Mouse (Mus musculus): ENCODE data around the gene Marcksl1. TPM values are rescaled to one million over a fixed set of nuclear protein-coding genes. Genes with fewer than 3 reads are reported as not detected.

Gene Marcksl1
- polyA plus RNA-seq, 1 experiment from 2014 or later = 153 TPM

- H3K27ac ChIP-seq (replicated peaks) = peak overlapping the region; percentile 95
- ATAC-seq (ENCODE audit: low FRiP score, low TSS enrichment) = no peak
- H3K9ac ChIP-seq (ENCODE audit: low read length) = peak overlapping the region; percentile 65; the same call in 1 of the 2 replicates
Observed at GRCm38 (mm10) chr4:129500017-129500416, 13.4 kb upstream of the Marcksl1 start.

GRCm38 (mm10) chr4:129500607-129501566 lies 12.5 kb upstream of the Marcksl1 start:
- Histone ChIP-seq H3K27ac (replicated peaks) (peak overlapping the region; percentile 95), H3K9me3 (ENCODE audit: control insufficient read depth, low read length) (no peaks in the 10 kb centered on the region), H3K36me3 (ENCODE audit: control insufficient read depth, insufficient read depth, low read length) (no peaks in the 10 kb centered on the region), H3K4me1 (replicated peaks; ENCODE audit: control insufficient read depth, insufficient read depth) (peaks cover 4% of the 10 kb centered on the region), H3K4me3 (ENCODE audit: low read depth, low read length) (peak overlapping the region; percentile 59), H3K4me2 (replicated peaks; ENCODE audit: low read depth) (peak overlapping the region; percentile 86), H3K27me3 (ENCODE audit: control insufficient read depth, insufficient read depth, low read length) (no peaks in the 10 kb centered on the region), H3K9ac (ENCODE audit: low read length) (peak overlapping the region; percentile 65)
- TF ChIP-seq EP300 (optimal IDR thresholded peaks at IDR 0.05) (no peak), CTCF (IDR thresholded peaks at IDR 0.05; ENCODE audit: low read depth) (0 out of 2 replicates have a peak, but pooled peaks have one; percentile 8)
- WGBS = 2% methylated on average over 43 of the region's 49 CpGs
- peak; percentile 82 for ATAC-seq (ENCODE audit: low FRiP score, low TSS enrichment)
- DNase-seq (ENCODE audit: low spot score) = peak; percentile 93

More at GRCm38 (mm10) chr4:129500017-129500416, 13.4 kb upstream of the Marcksl1 start:
- Histone ChIP-seq H3K9me3 (ENCODE audit: control insufficient read depth, low read length) (no peaks in the 10 kb centered on the region), H3K36me3 (ENCODE audit: control insufficient read depth, insufficient read depth, low read length) (no peaks in the 10 kb centered on the region), H3K27me3 (ENCODE audit: control insufficient read depth, insufficient read depth, low read length) (no peaks in the 10 kb centered on the region), H3K4me3 (ENCODE audit: low read depth, low read length) (peak overlapping the region; percentile 59), H3K4me1 (replicated peaks; ENCODE audit: control insufficient read depth, insufficient read depth) (peaks cover 4% of the 10 kb centered on the region), H3K4me2 (replicated peaks; ENCODE audit: low read depth) (peak overlapping the region; percentile 86)
- WGBS = 69% methylated on average over 8 of the region's 8 CpGs
- TF ChIP-seq EP300 (optimal IDR thresholded peaks at IDR 0.05) (no peak), CTCF (IDR thresholded peaks at IDR 0.05; ENCODE audit: low read depth) (no peak)
- no peak for DNase-seq (ENCODE audit: low spot score)

- H3K27ac ChIP-seq (replicated peaks) = peak overlapping the region; percentile 61
- DNase-seq (ENCODE audit: low spot score) = no peak
- no peaks in the 10 kb centered on the region for H3K9me3 ChIP-seq (ENCODE audit: control insufficient read depth, low read length)
- H3K4me3 ChIP-seq (ENCODE audit: low read depth, low read length) = no peak overlapping the region
- peaks cover 4% of the 10 kb centered on the region for H3K4me1 ChIP-seq (replicated peaks; ENCODE audit: control insufficient read depth, insufficient read depth)
- ATAC-seq (ENCODE audit: low FRiP score, low TSS enrichment) = peak; percentile 67
- no peak overlapping the region for H3K4me2 ChIP-seq (replicated peaks; ENCODE audit: low read depth)
- WGBS = 45% methylated on average over 9 of the region's 9 CpGs
- H3K27me3 ChIP-seq (ENCODE audit: control insufficient read depth, insufficient read depth, low read length) = no peaks in the 10 kb centered on the region
- no peak for TF ChIP-seq CTCF (IDR thresholded peaks at IDR 0.05; ENCODE audit: low read depth)
- no peak for TF ChIP-seq EP300 (optimal IDR thresholded peaks at IDR 0.05)
- no peaks in the 10 kb centered on the region for H3K36me3 ChIP-seq (ENCODE audit: control insufficient read depth, insufficient read depth, low read length)
- no peak overlapping the region for H3K9ac ChIP-seq (ENCODE audit: low read length)
Observed at GRCm38 (mm10) chr4:129502327-129502888, 11.0 kb upstream of the Marcksl1 start.

- H3K9ac ChIP-seq (ENCODE audit: low read length) = no peak overlapping the region
- no peak overlapping the region for H3K4me3 ChIP-seq (ENCODE audit: low read depth, low read length)
- H3K4me1 ChIP-seq (replicated peaks; ENCODE audit: control insufficient read depth, insufficient read depth) = peaks cover 4% of the 10 kb centered on the region
- peak overlapping the region; percentile 61 for H3K27ac ChIP-seq (replicated peaks)
- 48% methylated on average over 11 of the region's 11 CpGs for WGBS
- TF ChIP-seq CTCF (IDR thresholded peaks at IDR 0.05; ENCODE audit: low read depth) = no peak
- no peak for TF ChIP-seq EP300 (optimal IDR thresholded peaks at IDR 0.05)
- H3K27me3 ChIP-seq (ENCODE audit: control insufficient read depth, insufficient read depth, low read length) = no peaks in the 10 kb centered on the region
- no peaks in the 10 kb centered on the region for H3K36me3 ChIP-seq (ENCODE audit: control insufficient read depth, insufficient read depth, low read length)
- no peak for DNase-seq (ENCODE audit: low spot score)
- no peaks in the 10 kb centered on the region for H3K9me3 ChIP-seq (ENCODE audit: control insufficient read depth, low read length)
- peak; percentile 7; the same call in 1 of the 2 replicates for ATAC-seq (ENCODE audit: low FRiP score, low TSS enrichment)
- H3K4me2 ChIP-seq (replicated peaks; ENCODE audit: low read depth) = no peak overlapping the region
Observed at GRCm38 (mm10) chr4:129502901-129503444, 10.4 kb upstream of the Marcksl1 start.

GRCm38 (mm10) chr4:129505511-129505910 lies 7.9 kb upstream of the Marcksl1 start:
- H3K4me3 ChIP-seq (ENCODE audit: low read depth, low read length) = no peak overlapping the region
- H3K27me3 ChIP-seq (ENCODE audit: control insufficient read depth, insufficient read depth, low read length) = no peaks in the 10 kb centered on the region
- H3K9ac ChIP-seq (ENCODE audit: low read length) = no peak overlapping the region
- 95% methylated on average over 3 of the region's 3 CpGs for WGBS
- no peak for TF ChIP-seq EP300 (optimal IDR thresholded peaks at IDR 0.05)
- H3K4me2 ChIP-seq (replicated peaks; ENCODE audit: low read depth) = no peak overlapping the region
- no peak overlapping the region for H3K27ac ChIP-seq (replicated peaks)
- no peak for ATAC-seq (ENCODE audit: low FRiP score, low TSS enrichment)
- H3K9me3 ChIP-seq (ENCODE audit: control insufficient read depth, low read length) = no peaks in the 10 kb centered on the region
- no peaks in the 10 kb centered on the region for H3K36me3 ChIP-seq (ENCODE audit: control insufficient read depth, insufficient read depth, low read length)
- no peak for DNase-seq (ENCODE audit: low spot score)
- H3K4me1 ChIP-seq (replicated peaks; ENCODE audit: control insufficient read depth, insufficient read depth) = peaks cover 7% of the 10 kb centered on the region

All from stomach, postnatal 0 days (tissue).